Comparison of ENCODE assay signal across 1 mouse cellular context in the genomic region with DNA sequence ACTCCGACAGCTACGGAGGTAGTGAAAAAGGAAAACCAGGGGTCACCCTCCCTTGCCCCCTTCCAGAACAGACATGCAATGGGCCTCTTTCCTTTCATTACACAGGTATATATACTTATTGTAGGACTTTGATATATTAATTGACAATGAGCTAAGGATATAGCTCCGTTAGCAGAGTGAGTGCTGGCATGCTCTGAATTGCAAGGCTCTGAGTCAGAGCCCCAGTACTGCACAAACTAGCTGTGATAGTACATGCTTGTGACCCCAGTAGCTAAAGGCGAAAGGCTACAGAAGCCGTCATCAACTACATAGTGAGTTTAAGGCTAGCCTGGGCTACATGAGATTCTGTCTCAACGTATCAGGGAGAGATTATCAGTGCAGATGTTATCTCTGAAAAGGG.
TF ChIP-seq lines count a peak whose summit lies in the region.

No protein-coding gene starts in this region.

TF ChIP-seq in myocyte, 11 proteins besides CTCF, POLR2A, EP300 and RAD21 (continued from another document):
- no peak for TF ChIP-seq TCF3 (IDR thresholded peaks at IDR 0.05; ENCODE audit: insufficient read length, low read depth)
- TF ChIP-seq POLR2AphosphoS2 (IDR thresholded peaks at IDR 0.05; ENCODE audit: insufficient read length, low read depth) = no peak
- no peak for TF ChIP-seq MAX (IDR thresholded peaks at IDR 0.05; ENCODE audit: low read depth)
- no peak for TF ChIP-seq E2F4 (IDR thresholded peaks at IDR 0.05; ENCODE audit: insufficient read depth)
- TF ChIP-seq REST (IDR thresholded peaks at IDR 0.05; ENCODE audit: insufficient read depth, insufficient read length) = no peak
- no peak for TF ChIP-seq CEBPB (IDR thresholded peaks at IDR 0.05; ENCODE audit: insufficient read depth, poor library complexity, severe bottlenecking)
